Mouse (Mus musculus) heart, postnatal 36 days (tissue): ENCODE results near the gene Sp140. TPM values are rescaled to one million over a fixed set of nuclear protein-coding genes. Genes with fewer than 3 reads are reported as not detected.
"Not testable (repeated sequence)": the region's sequence is repeated elsewhere in the genome, so short reads cannot be mapped to it uniquely, and the experiment has no call there.

Experiments
- DNase-seq, 2 experiments: peaks; one replicate each; pipeline ENCODE4 v3.0.0; 2021 to 2022
- intact Hi-C: fragments of 180-260 bp; cut with DNase I; formaldehyde crosslinking; loops from one replicate; pipeline ENCODE4 v1.15.1; 2025
- total RNA-seq, 2 experiments: library from RNA; stranded (reverse); gene quantifications; 2 replicates each; pipeline ENCODE4 v1.2.3; 2021

Gene Sp140
- 1 to 10 TPM; 2.6 to 3.3 TPM for total RNA-seq

GRCm38 (mm10) chr1:85600078-85600477 lies at the start of gene Sp140:
Gene Sp140, plus strand, starts transcription at chr1:85600378.
- DNase-seq, intact Hi-C loops: not testable (repeated sequence)

- DNase-seq = peak; percentile 11 to 14
- intact Hi-C loops = not testable (repeated sequence)
Measured at GRCm38 (mm10) chr1:85555261-85555660, 44.9 kb upstream of the Sp140 start.

GRCm38 (mm10) chr1:85573554-85573953 lies 26.6 kb upstream of the Sp140 start:
- intact Hi-C loops, DNase-seq: not testable (repeated sequence)

- DNase-seq, intact Hi-C loops: not testable (repeated sequence)
Measured at GRCm38 (mm10) chr1:85575376-85575775, 24.8 kb upstream of the Sp140 start, which contains the start of gene G530012D18Rik. Gene G530012D18Rik, plus strand, starts transcription at chr1:85575676.

GRCm38 (mm10) chr1:85578372-85579010 lies 21.7 kb upstream of the Sp140 start:
- DNase-seq, intact Hi-C loops: not testable (repeated sequence)

- intact Hi-C loops, DNase-seq: not testable (repeated sequence)
Measured at GRCm38 (mm10) chr1:85579199-85580147, 20.7 kb upstream of the Sp140 start.

GRCm38 (mm10) chr1:85580148-85580534 lies 20.0 kb upstream of the Sp140 start:
- intact Hi-C loops, DNase-seq: not testable (repeated sequence)

- intact Hi-C loops, DNase-seq: not testable (repeated sequence)
Measured at GRCm38 (mm10) chr1:85580578-85580977, 19.6 kb upstream of the Sp140 start.

GRCm38 (mm10) chr1:85581518-85581917 lies 18.7 kb upstream of the Sp140 start:
- DNase-seq, intact Hi-C loops: not testable (repeated sequence)

- intact Hi-C loops, DNase-seq: not testable (repeated sequence)
Measured at GRCm38 (mm10) chr1:85588697-85589096, 11.5 kb upstream of the Sp140 start.

GRCm38 (mm10) chr1:85592526-85592925 lies 7.7 kb upstream of the Sp140 start:
- DNase-seq, intact Hi-C loops: not testable (repeated sequence)

GRCm38 (mm10) chr1:85598271-85599012 lies 1.7 kb upstream of the Sp140 start, which contains the start of gene Sp110:
Gene Sp110, minus strand, starts transcription at chr1:85598817.
- peak; percentile 16 to 30 for DNase-seq
- intact Hi-C loops = not testable (repeated sequence)

- DNase-seq = peak; percentile 24 to 50
- intact Hi-C loops = not testable (repeated sequence)
Measured at GRCm38 (mm10) chr1:85600794-85601193, 616 bp downstream of the Sp140 start.

GRCm38 (mm10) chr1:85604341-85604740 lies 4.2 kb downstream of the Sp140 start:
- DNase-seq, intact Hi-C loops: not testable (repeated sequence)

- intact Hi-C loops, DNase-seq: not testable (repeated sequence)
Measured at GRCm38 (mm10) chr1:85608361-85608760, 8.2 kb downstream of the Sp140 start.

GRCm38 (mm10) chr1:85610581-85610980 lies 10.4 kb downstream of the Sp140 start:
- DNase-seq, intact Hi-C loops: not testable (repeated sequence)

- DNase-seq, intact Hi-C loops: not testable (repeated sequence)
Measured at GRCm38 (mm10) chr1:85615096-85615495, 14.9 kb downstream of the Sp140 start.

GRCm38 (mm10) chr1:85615819-85616218 lies 15.6 kb downstream of the Sp140 start:
- intact Hi-C loops, DNase-seq: not testable (repeated sequence)

- intact Hi-C loops = not testable (repeated sequence)
Measured at GRCm38 (mm10) chr1:85617161-85617560, 17.0 kb downstream of the Sp140 start.

GRCm38 (mm10) chr1:85618689-85619088 lies 18.5 kb downstream of the Sp140 start:
- DNase-seq, intact Hi-C loops: not testable (repeated sequence)

More at GRCm38 (mm10) chr1:85617161-85617560, 17.0 kb downstream of the Sp140 start:
- not testable (repeated sequence) for DNase-seq
